Mouse (Mus musculus): ENCODE measurements around the gene Rhox2g. TPM values are rescaled to one million over a fixed set of nuclear protein-coding genes. Genes with fewer than 3 reads are reported as not detected.
"Not testable (repeated sequence)": the region's sequence is repeated elsewhere in the genome, so short reads cannot be mapped to it uniquely, and the experiment has no call there.

Rhox2g gene
- polyA plus RNA-seq (2014; fragmentation: Nextera tagmentation; extraction: Ambion mirVana): not detected in 2 replicates

DNA sequence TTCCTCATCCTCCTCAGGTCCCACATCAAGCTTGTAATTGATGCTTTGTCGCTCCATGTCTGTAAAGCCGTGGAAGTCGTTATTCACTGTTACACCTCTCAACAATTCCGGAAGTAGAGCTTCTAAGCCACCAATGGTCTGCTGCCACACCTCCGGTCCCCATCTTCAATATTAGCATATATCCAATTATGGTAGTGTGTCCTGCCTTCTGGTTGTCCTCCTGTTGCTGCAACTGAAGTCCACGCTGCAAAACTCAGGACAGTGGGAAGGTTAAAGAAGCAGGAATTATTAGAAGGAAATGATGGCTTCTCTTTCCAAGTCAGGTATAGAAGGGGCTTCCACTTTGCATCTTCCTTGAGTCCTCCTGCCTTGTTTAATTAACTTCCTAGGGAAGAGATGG lies at the start of gene Rhox2g:
Gene Rhox2g (minus strand): TSS at position 101 of the 400 bp plus-strand sequence.
- WGBS: 91% methylated on average over 6 of the region's 6 CpGs
- H3K9me3 ChIP-seq (ENCODE audit: control insufficient read depth, low read length); DNase-seq (ENCODE audit: low spot score): not testable (repeated sequence)

DNA sequence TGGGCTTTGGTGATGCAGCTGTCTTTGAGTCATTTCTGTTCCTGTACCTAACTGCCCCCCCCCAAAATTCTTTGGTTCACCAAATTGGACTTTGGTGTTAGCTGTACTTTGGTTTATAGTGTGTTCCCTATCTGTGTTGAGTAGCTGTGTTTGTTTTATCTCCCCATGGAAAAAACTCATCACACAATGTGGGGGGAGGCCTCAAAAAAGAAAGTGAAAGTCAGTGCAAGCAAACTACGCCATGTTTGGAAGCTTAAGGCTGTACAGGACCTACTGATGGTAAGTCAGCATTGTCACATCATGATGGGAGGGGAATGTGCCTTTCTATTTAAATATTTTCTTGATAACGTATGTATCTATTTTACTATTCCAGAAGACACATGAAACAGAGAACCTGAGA lies 49.0 kb upstream of the Rhox2g start:
- 80% methylated on average over 2 of the region's 2 CpGs for WGBS

More for the DNA sequence above, at the start of gene Rhox2g:
- not testable (repeated sequence) for ATAC-seq (ENCODE audit: low FRiP score); H3K4me3 ChIP-seq (ENCODE audit: low read depth, low read length); H3K27me3 ChIP-seq (ENCODE audit: control insufficient read depth, insufficient read depth, low read length); H3K4me1 ChIP-seq (replicated peaks; ENCODE audit: control insufficient read depth, insufficient read depth, low read length); H3K9ac ChIP-seq (ENCODE audit: low read depth, low read length); H3K4me2 ChIP-seq (replicated peaks; ENCODE audit: low read depth, low read length); H3K36me3 ChIP-seq (ENCODE audit: control insufficient read depth, insufficient read depth, low read length); H3K27ac ChIP-seq (ENCODE audit: low read depth, low read length)

DNA sequence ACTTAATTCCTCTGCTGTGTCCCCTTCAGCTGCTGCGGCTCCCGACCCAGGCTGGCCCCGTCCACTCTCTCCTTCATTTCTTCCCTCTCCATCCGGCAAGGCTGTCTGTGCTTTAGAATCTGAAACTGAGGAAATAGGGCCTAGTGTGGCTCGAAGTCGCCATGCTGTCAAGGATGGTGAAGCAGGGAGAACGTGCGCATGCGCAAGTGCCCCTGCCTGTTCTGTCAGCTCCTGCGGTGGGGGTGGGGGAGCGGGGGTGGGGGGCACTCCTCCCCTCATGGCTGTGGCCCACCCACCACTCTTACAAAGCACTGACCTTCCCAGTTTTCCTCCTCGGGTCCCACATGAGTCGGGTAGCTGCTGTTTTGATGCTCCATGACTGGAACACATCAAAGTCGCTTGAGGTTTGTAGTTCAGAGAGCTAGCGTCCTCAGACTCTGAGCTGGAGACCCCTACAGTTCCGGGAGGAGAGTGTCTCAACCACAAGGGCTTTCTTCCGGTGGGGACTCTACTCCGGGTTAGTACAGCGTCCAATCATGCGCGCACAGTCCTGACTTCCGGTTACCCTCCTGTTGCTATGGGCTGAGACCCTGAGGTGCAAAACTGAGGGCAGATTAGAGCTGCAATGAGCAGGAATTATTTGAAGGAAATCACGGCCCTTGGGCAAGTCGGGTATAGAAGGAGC lies 39.9 kb upstream of the Rhox2g start:
- H3K4me1 ChIP-seq (replicated peaks; ENCODE audit: control insufficient read depth, insufficient read depth, low read length): no peaks in the 10 kb centered on the region
- no peak for ATAC-seq (ENCODE audit: low FRiP score)
- 82% methylated on average over 24 of the region's 24 CpGs for WGBS
- H3K4me2 ChIP-seq (replicated peaks; ENCODE audit: low read depth, low read length): no peak overlapping the region
- H3K9me3 ChIP-seq (ENCODE audit: control insufficient read depth, low read length): no peaks in the 10 kb centered on the region
- no peak for DNase-seq (ENCODE audit: low spot score)
- H3K9ac ChIP-seq (ENCODE audit: low read depth, low read length): no peak overlapping the region
- no peaks in the 10 kb centered on the region for H3K36me3 ChIP-seq (ENCODE audit: control insufficient read depth, insufficient read depth, low read length)
- no peaks in the 10 kb centered on the region for H3K27me3 ChIP-seq (ENCODE audit: control insufficient read depth, insufficient read depth, low read length)
- H3K4me3 ChIP-seq (ENCODE audit: low read depth, low read length): no peak overlapping the region
- H3K27ac ChIP-seq (ENCODE audit: low read depth, low read length): no peak overlapping the region

More for the DNA sequence above, 49.0 kb upstream of the Rhox2g start:
- H3K27me3 ChIP-seq (ENCODE audit: control insufficient read depth, insufficient read depth, low read length): no peaks in the 10 kb centered on the region
- no peak overlapping the region for H3K9ac ChIP-seq (ENCODE audit: low read depth, low read length)
- H3K27ac ChIP-seq (ENCODE audit: low read depth, low read length): no peak overlapping the region
- no peak for DNase-seq (ENCODE audit: low spot score)
- no peaks in the 10 kb centered on the region for H3K36me3 ChIP-seq (ENCODE audit: control insufficient read depth, insufficient read depth, low read length)
- no peaks in the 10 kb centered on the region for H3K4me1 ChIP-seq (replicated peaks; ENCODE audit: control insufficient read depth, insufficient read depth, low read length)
- no peak overlapping the region for H3K4me3 ChIP-seq (ENCODE audit: low read depth, low read length)
- ATAC-seq (ENCODE audit: low FRiP score): no peak
- H3K9me3 ChIP-seq (ENCODE audit: control insufficient read depth, low read length): no peaks in the 10 kb centered on the region
- H3K4me2 ChIP-seq (replicated peaks; ENCODE audit: low read depth, low read length): no peak overlapping the region

DNA sequence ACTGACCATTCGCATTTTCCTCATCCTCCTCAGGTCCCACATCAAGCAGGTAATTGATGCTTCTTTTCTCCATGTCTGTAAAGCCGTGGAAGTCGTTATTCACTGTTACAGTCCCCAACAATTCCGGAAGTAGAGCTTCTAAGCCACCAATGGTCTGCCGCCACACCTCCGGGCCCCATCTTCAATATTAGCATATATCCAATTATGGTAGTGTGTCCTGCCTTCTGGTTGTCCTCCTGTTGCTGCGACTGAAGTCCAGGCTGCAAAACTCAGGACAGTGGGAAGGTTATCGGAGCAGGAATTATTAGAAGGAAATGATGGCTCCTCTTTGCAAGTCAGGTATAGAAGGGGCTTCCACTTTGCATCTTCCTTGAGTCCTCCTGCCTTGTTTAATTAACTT lies 29.9 kb upstream of the Rhox2g start, which contains the start of gene Rhox2h:
Gene Rhox2h (minus strand): TSS at position 101 of the 400 bp plus-strand sequence.
- WGBS: 88% methylated on average over 8 of the region's 8 CpGs
- DNase-seq (ENCODE audit: low spot score); H3K4me3 ChIP-seq (ENCODE audit: low read depth, low read length); ATAC-seq (ENCODE audit: low FRiP score); H3K27ac ChIP-seq (ENCODE audit: low read depth, low read length); H3K27me3 ChIP-seq (ENCODE audit: control insufficient read depth, insufficient read depth, low read length); H3K9me3 ChIP-seq (ENCODE audit: control insufficient read depth, low read length); H3K9ac ChIP-seq (ENCODE audit: low read depth, low read length); H3K36me3 ChIP-seq (ENCODE audit: control insufficient read depth, insufficient read depth, low read length); H3K4me2 ChIP-seq (replicated peaks; ENCODE audit: low read depth, low read length); H3K4me1 ChIP-seq (replicated peaks; ENCODE audit: control insufficient read depth, insufficient read depth, low read length): not testable (repeated sequence)

DNA sequence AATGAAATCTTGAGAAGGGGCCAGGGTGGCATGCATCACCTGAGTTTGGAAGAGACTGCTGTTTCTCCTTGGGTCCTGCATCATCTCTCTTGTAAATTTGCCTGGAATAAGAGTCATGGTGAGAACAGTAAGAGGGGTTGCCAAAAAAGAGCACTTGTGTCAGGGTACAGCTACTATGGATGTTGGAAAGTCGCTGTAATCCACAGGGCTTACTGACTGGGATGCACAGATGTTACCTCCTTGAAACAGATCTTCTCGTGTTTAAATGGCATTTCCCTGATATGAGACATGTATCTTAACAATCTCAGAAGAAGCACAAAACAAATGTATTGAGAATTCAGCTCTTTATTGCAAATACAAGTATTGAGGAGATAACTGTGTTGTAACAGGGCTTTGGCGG lies 25.4 kb upstream of the Rhox2g start, which contains the start of gene Rhox3h:
Gene Rhox3h (minus strand): TSS at position 101 of the 400 bp plus-strand sequence.
- not testable (repeated sequence) for H3K27ac ChIP-seq (ENCODE audit: low read depth, low read length); H3K4me1 ChIP-seq (replicated peaks; ENCODE audit: control insufficient read depth, insufficient read depth, low read length); H3K4me3 ChIP-seq (ENCODE audit: low read depth, low read length); H3K9me3 ChIP-seq (ENCODE audit: control insufficient read depth, low read length); H3K36me3 ChIP-seq (ENCODE audit: control insufficient read depth, insufficient read depth, low read length); H3K27me3 ChIP-seq (ENCODE audit: control insufficient read depth, insufficient read depth, low read length); ATAC-seq (ENCODE audit: low FRiP score); H3K9ac ChIP-seq (ENCODE audit: low read depth, low read length); H3K4me2 ChIP-seq (replicated peaks; ENCODE audit: low read depth, low read length); DNase-seq (ENCODE audit: low spot score)
- no CpG with 5 or more reads among the region's 3 CpGs for WGBS

DNA sequence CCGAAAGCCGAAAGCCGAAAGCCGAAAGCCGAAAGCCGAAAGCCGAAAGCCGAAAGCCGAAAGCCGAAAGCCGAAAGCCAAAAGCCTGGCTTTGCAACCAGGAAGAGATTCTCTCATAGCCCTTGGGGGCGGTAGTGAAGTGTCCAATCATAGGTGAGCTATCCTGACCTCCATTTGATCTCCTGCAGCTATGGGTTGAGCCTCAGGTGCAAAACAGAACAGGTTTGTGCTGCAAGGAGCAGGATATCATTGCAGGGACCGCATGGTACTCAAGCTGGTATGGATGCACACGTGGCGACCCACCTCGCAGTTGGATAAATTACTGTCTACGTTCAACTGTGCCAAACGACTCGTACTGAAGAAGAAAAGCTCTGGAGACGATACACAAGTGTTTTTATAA lies 8.0 kb upstream of the Rhox2g start, which contains the start of gene Rhox4g:
Gene Rhox4g (minus strand): TSS at position 101 of the 400 bp plus-strand sequence.
- not testable (repeated sequence) for H3K9ac ChIP-seq (ENCODE audit: low read depth, low read length); ATAC-seq (ENCODE audit: low FRiP score); H3K9me3 ChIP-seq (ENCODE audit: control insufficient read depth, low read length); H3K27me3 ChIP-seq (ENCODE audit: control insufficient read depth, insufficient read depth, low read length); H3K36me3 ChIP-seq (ENCODE audit: control insufficient read depth, insufficient read depth, low read length); H3K4me1 ChIP-seq (replicated peaks; ENCODE audit: control insufficient read depth, insufficient read depth, low read length); H3K27ac ChIP-seq (ENCODE audit: low read depth, low read length); H3K4me3 ChIP-seq (ENCODE audit: low read depth, low read length); DNase-seq (ENCODE audit: low spot score); H3K4me2 ChIP-seq (replicated peaks; ENCODE audit: low read depth, low read length)
- WGBS: 91% methylated on average over 9 of the region's 20 CpGs

DNA sequence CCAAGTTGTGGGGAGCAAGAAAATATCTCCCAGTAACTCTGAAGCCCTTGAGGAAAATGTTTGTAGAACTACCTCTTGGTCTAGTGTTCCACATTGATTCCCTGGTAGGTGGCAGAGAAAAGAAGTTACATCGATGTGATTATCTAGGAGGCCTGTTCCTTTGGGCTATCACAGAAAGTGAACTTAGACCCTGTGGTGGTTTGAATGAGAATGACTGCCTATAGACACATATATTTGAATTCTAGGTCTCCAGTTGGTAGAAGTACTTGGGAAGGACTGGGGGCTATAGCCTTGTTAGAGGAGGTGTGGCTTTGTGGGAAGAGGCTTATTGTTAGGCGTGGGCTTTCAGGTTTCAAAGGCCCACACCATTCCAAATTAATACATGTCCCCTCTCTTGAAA lies 14.8 kb downstream of the Rhox2g start, which contains the start of gene Rhox3g:
Gene Rhox3g (minus strand): TSS at position 101 of the 400 bp plus-strand sequence.
- not testable (repeated sequence) for H3K36me3 ChIP-seq (ENCODE audit: control insufficient read depth, insufficient read depth, low read length); ATAC-seq (ENCODE audit: low FRiP score); DNase-seq (ENCODE audit: low spot score); H3K9me3 ChIP-seq (ENCODE audit: control insufficient read depth, low read length); H3K4me3 ChIP-seq (ENCODE audit: low read depth, low read length); H3K4me2 ChIP-seq (replicated peaks; ENCODE audit: low read depth, low read length); H3K9ac ChIP-seq (ENCODE audit: low read depth, low read length); H3K27me3 ChIP-seq (ENCODE audit: control insufficient read depth, insufficient read depth, low read length); H3K4me1 ChIP-seq (replicated peaks; ENCODE audit: control insufficient read depth, insufficient read depth, low read length); H3K27ac ChIP-seq (ENCODE audit: low read depth, low read length)
- 92% methylated on average over 2 of the region's 2 CpGs for WGBS

DNA sequence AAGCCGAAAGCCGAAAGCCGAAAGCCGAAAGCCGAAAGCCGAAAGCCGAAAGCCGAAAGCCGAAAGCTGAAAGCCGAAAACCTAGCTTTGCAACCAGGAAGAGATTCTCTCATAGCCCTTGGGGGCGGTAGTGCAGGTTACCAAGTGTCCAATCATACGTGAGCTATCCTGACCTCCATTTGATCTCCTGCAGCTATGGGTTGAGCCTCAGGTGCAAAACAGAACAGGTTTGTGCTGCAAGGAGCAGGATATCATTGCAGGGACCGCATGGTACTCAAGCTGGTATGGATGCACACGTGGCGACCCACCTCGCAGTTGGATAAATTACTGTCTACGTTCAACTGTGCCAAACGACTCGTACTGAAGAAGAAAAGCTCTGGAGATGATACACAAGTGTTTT lies 35.7 kb downstream of the Rhox2g start, which contains the start of gene Rhox4f:
Gene Rhox4f (minus strand): TSS at position 101 of the 400 bp plus-strand sequence.
- not testable (repeated sequence) for H3K9me3 ChIP-seq (ENCODE audit: control insufficient read depth, low read length); H3K4me3 ChIP-seq (ENCODE audit: low read depth, low read length); H3K9ac ChIP-seq (ENCODE audit: low read depth, low read length); H3K4me1 ChIP-seq (replicated peaks; ENCODE audit: control insufficient read depth, insufficient read depth, low read length); H3K36me3 ChIP-seq (ENCODE audit: control insufficient read depth, insufficient read depth, low read length); ATAC-seq (ENCODE audit: low FRiP score); H3K27me3 ChIP-seq (ENCODE audit: control insufficient read depth, insufficient read depth, low read length); DNase-seq (ENCODE audit: low spot score); H3K27ac ChIP-seq (ENCODE audit: low read depth, low read length); H3K4me2 ChIP-seq (replicated peaks; ENCODE audit: low read depth, low read length)
- WGBS: 93% methylated on average over 12 of the region's 19 CpGs

Measured in hindbrain, embryonic 11.5 days (tissue).